ENCODE assay signal across 8 mouse cellular contexts in the genomic region with DNA sequence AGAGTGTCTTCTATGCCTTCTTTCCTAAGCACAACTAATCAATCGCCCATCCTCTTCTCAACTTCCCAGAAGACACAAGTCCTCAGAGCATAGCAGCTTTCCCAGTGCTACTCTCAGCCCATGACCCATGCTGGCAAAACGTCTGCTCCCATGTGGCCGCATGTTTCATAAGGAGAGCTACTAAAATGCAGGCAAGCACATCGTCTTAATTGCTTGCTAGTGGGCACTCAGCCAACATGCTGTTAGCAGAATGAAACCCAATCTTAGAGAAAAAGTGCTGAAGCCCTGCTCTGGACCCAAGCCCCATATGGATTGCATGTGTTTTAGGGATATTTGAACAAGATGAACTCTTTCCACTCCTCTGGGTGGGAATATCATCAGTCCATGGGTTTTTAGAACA.
DNase-seq lines count a peak whose midpoint lies in the region.

No protein-coding gene starts in this region.

- DNase-seq in adrenal gland, postnatal 10 days: peak; percentile 70
- DNase-seq in adrenal gland, adult 8-10 months: no peak
- peak; percentile 5 for DNase-seq in kidney, adult 9 months
- DNase-seq in kidney, adult 18-20 months: no peak
- DNase-seq in gastrocnemius, postnatal 14 days: peak; percentile 11
- DNase-seq in lung, postnatal 25 days (ENCODE audit: low spot score): peak; percentile 17
- DNase-seq in frontal cortex, postnatal 10 days (ENCODE audit: low spot score in 2 of 2): no peak
- no peak for DNase-seq in thymus, postnatal 14 days

- intact Hi-C loops in gastrocnemius, postnatal 14 days (cut with DNase I; ENCODE audit: low total_unique reads): no loop called here

Comparison
In these comparisons a context has a peak if more than half of its experiments do, and no peak if none do; other contexts are left out.
1. DNase-seq: peak in adrenal gland, postnatal 10 days (single experiment), kidney, adult 9 months (single experiment), gastrocnemius, postnatal 14 days (single experiment) and lung, postnatal 25 days (single experiment); none in adrenal gland, adult 8-10 months (single experiment), kidney, adult 18-20 months (single experiment), frontal cortex, postnatal 10 days (0 of 2) and thymus, postnatal 14 days (single experiment).